Mouse (Mus musculus): ENCODE results near the gene Zfpl1.
"Not testable (repeated sequence)": the region's sequence is repeated elsewhere in the genome, so short reads cannot be mapped to it uniquely, and the experiment has no call there.

Zfpl1 gene

GRCm38 (mm10) chr19:6084478-6085248, at the start of gene Zfpl1, which contains the start of gene Cdca5:
TSS of gene Zfpl1 (minus strand) at chr19:6084956.
TSS of gene Cdca5 (plus strand) at chr19:6084983.
- peak; percentile 99 for DNase-seq (ENCODE audit: low read depth, low spot score)

DNA sequence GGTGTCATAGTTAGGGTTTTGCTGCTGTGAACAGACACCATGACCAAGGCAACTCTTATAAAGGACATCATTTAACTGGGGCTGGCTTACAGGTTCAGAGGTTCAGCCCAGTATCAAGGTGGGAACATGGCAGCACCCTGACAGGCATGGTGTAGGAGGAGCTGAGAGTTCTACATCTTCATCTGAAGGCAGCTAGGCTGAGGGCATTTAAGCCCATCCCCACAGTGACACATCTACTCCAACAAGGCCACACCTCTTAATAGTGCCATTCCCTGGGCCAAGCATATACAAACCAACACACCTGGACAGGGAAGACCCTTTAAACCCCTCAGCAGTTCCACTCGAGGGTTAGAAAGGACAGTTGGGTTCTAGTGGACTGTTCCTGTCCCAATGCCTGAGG, 48.4 kb upstream of the Zfpl1 start:
- not testable (repeated sequence) for DNase-seq (ENCODE audit: low read depth, low spot score)

DNA sequence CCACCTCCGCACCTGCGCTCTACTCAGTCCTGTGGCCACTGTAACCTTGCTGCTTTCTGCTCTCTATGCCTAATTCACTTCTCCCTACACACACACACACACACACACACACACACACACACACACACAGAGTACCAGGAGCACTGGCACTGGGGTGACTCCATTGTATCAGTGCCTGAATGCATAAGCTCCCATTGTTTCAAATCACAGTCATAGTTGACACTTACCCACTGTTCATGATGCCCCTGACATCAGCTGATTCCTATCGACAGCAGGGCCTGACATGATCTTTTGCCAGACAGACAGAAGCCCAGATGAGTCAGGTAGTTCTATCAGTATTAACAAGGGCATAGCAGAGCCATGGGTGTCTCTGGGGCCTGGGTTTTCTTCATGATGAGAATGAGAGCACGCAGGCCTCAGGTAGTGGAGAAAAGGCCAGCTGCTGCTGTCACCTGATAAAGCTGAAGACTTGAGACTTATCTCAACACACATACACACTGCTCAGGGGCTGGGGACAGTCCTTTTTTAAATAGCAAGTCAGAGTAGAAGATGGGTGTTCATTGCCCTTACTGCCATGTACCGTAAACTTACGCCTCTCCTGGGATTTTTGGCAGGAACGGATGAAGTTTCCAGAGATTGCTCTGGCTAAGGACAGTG, 47.5 kb upstream of the Zfpl1 start:
- no peak for DNase-seq (ENCODE audit: low read depth, low spot score)

DNA sequence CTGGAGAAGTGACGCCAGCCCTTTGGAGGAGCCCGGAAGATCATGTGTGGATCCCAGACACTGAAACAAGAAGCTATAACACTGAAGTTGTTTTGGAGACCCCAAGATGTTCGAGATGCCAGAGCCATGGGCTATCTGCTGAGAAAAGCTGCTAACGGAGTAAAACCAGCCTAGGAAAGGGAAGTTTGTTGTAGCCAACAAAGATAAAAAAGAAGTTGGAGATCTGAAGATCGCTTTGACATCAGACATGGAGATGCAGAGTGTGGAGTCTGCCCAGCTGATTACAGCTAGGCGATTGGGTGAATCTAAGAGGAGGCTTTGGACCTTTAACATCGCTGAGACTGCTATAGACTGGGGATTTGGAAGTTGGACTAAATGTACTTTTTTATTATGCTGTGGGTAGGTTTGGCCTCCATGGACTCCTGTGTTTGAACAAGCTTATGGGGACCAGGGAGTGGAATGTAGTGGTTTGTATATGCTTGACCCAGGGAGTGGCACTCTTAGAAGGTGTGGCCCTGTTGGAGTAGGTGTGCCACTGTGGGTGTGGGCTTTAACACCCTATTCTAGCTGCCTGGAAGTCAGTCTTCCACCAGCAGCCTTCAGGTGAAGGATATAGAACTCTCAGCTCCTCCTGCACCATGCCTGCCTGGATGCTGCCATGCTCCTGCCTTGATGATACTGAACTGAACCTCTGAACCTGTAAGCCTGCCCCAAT, 45.8 kb upstream of the Zfpl1 start:
- not testable (repeated sequence) for DNase-seq (ENCODE audit: low read depth, low spot score)

DNA sequence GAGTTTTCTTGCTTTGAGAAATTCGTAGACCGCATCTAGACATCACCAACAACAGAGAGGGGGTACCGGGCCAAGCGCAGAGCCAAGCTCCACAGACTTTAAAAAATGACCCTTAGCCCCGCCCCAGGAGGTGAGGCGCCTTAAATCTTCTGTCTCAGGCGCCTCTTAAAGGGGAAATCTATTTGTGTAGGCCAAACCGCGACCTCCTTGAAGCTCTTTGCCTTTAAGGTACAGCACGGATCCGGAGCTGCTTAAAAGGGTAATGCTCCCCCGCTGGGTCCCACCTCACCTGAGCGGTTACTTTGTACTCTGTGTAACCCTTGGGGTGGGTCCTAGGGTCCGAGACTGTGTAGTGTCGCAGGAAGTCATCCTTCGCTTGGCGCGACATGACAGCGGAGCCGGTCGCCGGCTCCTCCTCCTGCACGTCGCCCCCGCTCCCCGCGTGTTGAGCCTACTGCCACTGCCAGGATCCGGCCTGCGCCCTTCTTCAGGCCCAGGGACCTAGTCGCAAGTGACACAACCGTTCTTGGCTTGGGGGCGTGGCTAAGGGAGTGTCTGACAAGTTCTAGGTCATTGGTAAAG, 43.1 kb upstream of the Zfpl1 start, which contains the start of gene Snx15:
Gene Snx15, minus strand, starts transcription at position 545 of the 582 bp plus-strand sequence.
- DNase-seq (ENCODE audit: low read depth, low spot score), result peak; percentile 95

DNA sequence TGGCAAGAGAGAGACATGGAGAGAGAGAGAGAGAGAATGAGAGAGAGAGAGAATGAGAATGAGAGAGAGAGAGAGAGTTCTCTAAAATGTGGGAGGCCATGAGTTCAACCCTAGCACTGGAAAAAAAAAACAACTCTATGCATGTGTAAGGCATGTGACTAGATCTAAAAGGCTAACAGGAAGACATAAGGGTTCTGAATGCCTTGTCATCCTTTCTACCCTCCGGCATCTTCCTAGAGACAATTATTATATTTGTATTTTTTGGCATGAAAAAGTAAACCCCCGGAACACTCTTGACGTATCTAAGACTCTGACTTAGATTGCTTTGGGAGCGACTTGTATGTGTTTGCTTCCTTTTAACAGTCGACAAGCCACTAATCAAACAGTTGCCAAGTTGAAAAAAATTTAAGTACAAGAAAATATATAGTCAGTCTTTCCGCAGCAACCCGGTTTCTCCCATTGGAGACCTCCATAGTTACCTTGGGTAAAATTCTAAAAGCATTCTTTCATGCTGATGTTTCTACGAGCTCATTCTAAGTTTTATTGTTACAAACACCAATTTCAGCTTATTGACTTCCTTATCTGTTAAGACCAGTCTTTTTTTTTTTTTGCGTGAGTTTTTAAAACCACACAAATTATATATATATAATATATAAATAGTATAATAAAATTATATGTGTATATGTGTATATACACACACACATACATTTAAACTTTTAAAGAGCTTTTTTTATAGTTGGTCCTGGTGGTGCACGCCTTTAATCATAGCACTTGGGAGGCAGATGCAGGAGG, 42.2 kb upstream of the Zfpl1 start:
- DNase-seq (ENCODE audit: low read depth, low spot score), result no peak

DNA sequence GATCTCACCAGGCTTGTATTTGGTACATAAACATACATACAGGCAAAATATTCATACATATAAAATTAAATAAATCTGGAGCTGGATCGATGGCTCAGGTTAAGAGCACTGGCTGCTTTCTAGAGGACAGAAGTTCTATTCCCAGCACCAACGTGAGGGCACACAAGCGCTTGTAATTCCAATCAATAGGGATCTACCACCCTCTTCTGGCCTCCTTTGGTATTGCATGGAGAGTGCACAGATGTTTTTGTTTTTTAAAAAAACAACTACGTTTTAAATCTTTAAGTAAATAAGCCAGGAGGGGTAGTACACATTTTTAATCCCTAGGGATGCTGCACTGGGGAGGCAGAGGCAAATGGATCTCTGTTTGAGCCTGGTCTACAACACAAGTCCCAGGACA, 41.5 kb upstream of the Zfpl1 start:
- DNase-seq (ENCODE audit: low read depth, low spot score), result peak; percentile 63

- DNase-seq (ENCODE audit: low read depth, low spot score), result no peak
Measured at GRCm38 (mm10) chr19:6124898-6125297, 40.1 kb upstream of the Zfpl1 start.

DNA sequence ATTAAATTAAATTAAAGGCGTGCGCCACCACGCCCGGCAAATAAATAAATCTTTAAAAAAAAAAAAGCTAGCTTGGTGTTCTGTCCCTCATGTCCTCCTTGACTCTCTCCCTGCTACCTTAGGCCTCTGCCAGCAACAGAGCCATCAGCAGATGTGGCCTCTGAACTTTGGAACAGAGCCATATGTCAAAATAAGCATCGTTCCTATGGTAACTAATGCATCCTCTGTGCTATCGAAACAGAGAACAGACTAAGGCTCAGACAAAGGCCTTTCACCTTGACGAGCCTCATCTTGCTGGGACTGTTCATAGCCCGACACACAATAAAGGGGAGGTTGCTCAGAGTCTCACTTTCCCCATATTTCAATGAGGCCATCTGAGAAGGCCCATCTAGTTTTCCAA, 38.6 kb upstream of the Zfpl1 start:
- peak; percentile 28 for DNase-seq (ENCODE audit: low read depth, low spot score)

- DNase-seq (ENCODE audit: low read depth, low spot score), result no peak
Measured at GRCm38 (mm10) chr19:6121761-6122160, 37.0 kb upstream of the Zfpl1 start.

DNA sequence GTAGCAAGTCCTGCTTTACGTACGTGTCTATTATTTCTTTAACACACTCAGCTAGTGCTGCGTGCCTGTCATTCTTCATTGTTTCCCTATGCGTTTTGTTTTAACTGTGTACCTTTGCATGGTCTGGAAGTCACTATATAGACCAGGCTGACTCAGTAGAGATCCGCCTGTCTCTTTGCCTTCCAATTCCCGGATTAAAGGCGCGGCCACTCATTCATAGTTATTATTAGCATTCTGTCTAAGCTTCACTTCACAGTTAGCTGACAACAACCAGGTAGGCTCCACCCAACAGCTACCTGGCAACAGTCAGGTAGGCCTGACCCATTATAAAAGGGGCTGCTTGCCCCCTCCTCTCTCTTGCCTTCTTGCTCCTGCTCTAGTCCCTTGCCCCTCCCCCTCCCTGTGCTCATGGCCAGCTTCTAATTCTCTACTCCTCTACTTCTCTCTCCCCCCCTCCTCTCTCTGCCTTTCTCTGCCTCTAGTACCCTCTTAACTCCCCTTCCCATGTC, 34.0 kb upstream of the Zfpl1 start:
- peak; percentile 10 for DNase-seq (ENCODE audit: low read depth, low spot score)

DNA sequence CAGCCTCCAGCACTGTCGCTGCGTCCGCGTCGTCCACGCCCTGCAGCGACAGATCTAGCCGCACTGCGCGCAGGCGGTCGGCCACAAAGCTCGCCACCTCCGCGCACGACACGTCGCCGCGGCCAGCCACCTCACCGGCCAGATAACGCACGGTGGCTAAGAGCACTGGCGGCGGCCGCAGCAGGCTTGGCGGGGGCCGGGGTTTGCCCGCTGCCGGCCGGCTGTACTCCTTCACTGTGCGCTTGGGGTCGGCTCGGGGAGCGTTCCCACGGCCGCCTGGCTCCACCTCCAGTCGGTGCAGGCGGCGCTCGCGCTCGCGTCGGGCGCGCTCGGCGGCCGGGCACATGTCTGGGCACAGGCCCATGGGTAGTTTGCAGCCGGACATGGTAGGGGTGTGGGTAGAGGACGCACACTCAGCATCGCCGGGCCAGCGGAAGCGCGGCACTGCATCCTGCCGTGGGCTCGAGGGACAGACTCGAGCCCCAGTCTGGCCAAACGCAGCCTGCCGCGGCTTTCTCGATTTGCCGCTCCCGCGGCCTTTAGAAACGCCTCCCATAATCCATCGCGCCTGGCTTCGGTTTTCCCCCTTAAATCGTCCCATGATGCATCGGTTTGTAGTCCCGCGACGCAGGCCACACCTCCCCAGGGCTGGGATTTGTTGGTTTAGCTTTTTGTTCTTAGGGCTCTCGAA, 33.4 kb upstream of the Zfpl1 start, which contains the start of gene Sac3d1:
Gene Sac3d1, minus strand, starts transcription at position 665 of the 691 bp plus-strand sequence.
- DNase-seq (ENCODE audit: low read depth, low spot score), result peak; percentile 94

- no peak for DNase-seq (ENCODE audit: low read depth, low spot score)
Measured at GRCm38 (mm10) chr19:6117346-6117985, 32.7 kb upstream of the Zfpl1 start.

- no peak for DNase-seq (ENCODE audit: low read depth, low spot score)
Measured at GRCm38 (mm10) chr19:6116113-6116850, 31.5 kb upstream of the Zfpl1 start.

DNA sequence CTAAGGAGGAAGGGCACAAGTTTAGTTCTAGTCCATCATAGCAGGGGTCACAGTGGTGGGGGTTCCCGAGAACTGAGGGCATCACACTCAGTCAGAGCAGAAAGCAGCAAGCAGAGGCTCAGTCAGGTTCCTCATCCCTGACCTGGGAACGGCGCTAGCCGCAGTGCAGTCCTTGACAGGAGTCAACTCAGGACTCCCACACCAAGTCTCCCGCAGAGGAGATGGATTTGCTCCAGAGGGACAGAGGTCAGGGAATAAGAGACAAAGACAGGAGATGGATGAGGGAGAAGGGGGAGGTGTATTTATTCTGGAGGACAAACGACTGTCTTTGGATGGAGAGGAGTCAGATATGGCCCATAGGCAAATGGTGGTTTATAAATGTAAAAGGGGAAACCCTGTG, 28.4 kb upstream of the Zfpl1 start:
- DNase-seq (ENCODE audit: low read depth, low spot score), result no peak

GRCm38 (mm10) chr19:6105586-6105985, 20.8 kb upstream of the Zfpl1 start, which contains the start of gene Naaladl1:
TSS of gene Naaladl1 (plus strand) at chr19:6105782.
- DNase-seq (ENCODE audit: low read depth, low spot score), result no peak

DNA sequence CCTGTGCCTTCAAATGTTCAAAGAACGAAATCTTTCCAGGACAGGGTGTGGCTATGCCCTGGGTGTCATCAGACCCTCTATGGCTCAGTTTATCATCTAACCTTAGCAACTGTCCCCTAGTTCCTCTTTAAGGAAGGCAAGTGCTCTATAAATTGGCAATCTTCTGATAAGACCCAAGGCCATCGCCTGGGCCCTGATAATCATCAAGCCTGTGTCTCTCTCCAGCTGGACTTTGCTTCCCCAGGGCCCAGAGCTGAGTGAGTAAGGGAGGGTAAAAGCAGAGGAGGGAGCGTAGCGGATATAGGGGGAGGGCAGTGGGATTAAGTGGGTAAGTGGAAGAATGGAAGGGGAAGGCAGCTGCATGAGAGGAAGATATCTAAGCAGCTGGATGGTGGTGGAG, 19.7 kb upstream of the Zfpl1 start:
- no peak for DNase-seq (ENCODE audit: low read depth, low spot score)

DNA sequence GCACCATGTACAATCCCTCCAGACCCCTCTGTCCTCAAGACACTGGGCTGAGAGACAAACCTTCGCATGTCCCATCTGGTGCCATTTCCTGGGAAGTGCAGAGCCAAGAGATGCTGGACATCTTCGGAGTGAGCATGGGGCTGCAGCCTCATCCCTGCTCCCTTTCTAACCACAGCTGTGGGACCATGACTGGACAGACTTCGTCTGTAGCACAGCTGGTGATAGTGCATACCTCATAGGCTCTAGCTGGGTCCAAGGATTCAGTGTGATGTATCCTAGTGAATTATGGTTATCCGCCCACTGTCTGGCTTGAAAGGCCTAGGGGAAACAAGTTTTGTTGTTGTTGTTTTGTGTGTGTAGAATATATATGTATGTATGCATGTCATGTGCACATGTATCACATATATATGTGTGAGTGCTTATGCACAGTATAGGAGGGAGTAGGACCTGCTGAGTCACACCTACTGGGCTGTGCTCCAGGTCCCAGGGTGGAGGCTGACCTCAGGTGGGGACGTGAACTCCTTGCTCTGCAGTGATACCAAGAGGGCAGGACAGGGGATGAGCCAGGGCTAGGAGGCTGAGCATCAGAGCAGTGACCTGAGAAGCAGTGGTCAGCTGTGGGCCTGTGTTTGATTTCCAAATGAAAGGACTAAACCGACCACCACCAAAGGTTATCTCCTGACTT, 17.6 kb upstream of the Zfpl1 start:
- DNase-seq (ENCODE audit: low read depth, low spot score), result no peak
